Mouse (Mus musculus) cerebellum, adult 8-10 months (tissue): ENCODE data around the gene 4933415F23Rik.
A peak's percentile ranks its signal among the peaks of the same experiment; 100 is the strongest.

Experiments used
- DNase-seq: peaks from one replicate; pipeline ENCODE4 v3.0.0; 2022

Gene 4933415F23Rik

GRCm38 (mm10) chr1:23102021-23102420, at the start of gene 4933415F23Rik:
4933415F23Rik (minus strand) TSS chr1:23102253.
- DNase-seq = no peak

DNA sequence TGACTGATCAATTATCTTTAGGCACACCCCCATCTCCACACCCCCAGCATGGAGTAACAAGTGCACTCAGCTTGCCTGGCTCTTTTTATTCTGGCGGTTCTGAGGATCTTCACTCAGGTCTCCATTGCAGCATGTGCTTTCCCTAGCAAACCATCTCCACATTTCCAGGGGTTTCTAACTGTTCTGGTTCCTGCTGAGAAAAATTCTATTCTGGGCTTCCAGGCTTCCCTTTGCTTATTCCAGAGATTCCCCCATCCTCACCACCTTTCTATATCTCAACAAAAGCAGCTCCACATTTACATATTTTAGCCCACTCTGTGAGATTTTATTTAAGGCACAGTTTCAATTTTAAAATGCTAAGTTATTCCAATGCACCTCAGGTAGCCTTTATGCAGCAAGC, 49.7 kb upstream of the 4933415F23Rik start:
- DNase-seq = no peak

- DNase-seq = no peak
Measured at GRCm38 (mm10) chr1:23146198-23146873, 44.3 kb upstream of the 4933415F23Rik start.

DNA sequence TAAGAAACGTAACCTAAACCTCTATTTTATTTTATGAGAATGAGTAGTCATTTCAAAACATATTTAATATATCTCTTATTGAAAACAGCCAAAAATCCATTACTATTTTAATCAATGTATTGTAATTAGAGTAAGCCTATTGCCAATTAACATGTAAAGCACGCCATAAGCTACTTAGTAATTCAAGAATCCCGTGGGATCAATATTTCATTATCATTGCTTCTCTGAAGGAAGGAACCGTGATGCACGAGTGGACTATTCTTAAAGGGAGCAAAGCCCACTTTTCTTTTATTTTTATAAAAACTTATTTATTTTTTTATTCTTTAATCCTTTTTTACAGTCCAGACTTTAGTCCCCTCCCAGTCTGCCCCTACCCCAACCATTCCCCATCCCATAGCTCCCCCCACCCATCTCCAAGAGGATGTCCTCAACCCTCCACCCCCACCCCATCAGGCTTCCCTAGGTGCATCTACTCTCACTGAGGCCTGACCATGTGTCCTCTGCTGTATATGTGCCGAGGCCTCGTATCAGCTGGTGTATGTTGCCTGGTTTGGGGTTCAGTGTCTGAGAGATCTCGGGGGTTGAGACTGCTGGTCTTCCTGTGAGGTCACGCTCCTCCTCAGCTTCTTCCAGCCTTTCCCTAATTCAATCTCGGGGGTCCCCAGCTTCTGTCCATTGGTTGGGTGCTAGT, 39.2 kb upstream of the 4933415F23Rik start:
- DNase-seq = no peak

GRCm38 (mm10) chr1:23140530-23140929, 38.5 kb upstream of the 4933415F23Rik start:
- peak; percentile 74 for DNase-seq

DNA sequence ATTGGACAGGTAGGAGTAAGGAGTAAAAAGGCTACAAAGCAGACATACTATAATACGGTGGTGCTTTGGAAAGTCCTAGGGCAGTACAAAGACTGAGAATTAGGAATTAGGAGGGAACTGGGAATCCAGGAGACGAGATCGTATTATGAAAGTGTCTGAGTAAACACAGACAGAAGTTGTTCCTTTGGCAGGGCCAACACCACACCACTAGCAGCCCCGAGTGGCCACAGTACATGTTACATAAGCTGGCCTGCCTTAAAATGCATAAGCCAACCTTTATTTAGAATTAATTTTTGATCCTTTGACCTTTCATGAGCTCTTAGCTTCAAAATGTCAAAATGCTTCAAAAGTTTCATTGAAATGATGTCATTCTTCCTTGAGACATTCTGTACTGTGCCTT, 18.8 kb upstream of the 4933415F23Rik start:
- no peak for DNase-seq

- DNase-seq = no peak
Measured at GRCm38 (mm10) chr1:23119406-23119805, 17.4 kb upstream of the 4933415F23Rik start.

GRCm38 (mm10) chr1:23117423-23117822, 15.4 kb upstream of the 4933415F23Rik start:
- no peak for DNase-seq

GRCm38 (mm10) chr1:23109191-23109590, 7.1 kb upstream of the 4933415F23Rik start:
- no peak for DNase-seq

DNA sequence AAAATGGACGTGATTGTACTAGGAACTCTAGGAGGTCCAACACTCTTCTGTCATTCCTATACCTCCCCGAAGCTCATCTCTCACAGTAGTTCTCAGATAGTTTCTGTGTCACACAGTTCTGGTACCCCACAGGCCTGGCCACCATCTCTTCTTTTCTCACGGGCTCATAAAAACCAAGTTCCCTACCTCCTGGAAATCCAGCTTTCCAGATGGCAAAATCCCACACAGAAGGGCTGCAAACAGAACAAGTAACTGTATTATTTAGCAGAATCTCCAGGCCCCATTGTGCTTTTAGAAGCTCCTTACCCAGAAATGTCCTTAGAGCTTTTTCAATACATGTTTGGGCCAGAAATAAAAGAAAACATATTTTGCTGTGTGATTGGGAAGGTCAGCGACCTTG, 828 bp upstream of the 4933415F23Rik start:
- DNase-seq = no peak

- peak; percentile 40 for DNase-seq
Measured at GRCm38 (mm10) chr1:23099791-23100190, 2.3 kb downstream of the 4933415F23Rik start.

- DNase-seq = no peak
Measured at GRCm38 (mm10) chr1:23098451-23098850, 3.6 kb downstream of the 4933415F23Rik start.

DNA sequence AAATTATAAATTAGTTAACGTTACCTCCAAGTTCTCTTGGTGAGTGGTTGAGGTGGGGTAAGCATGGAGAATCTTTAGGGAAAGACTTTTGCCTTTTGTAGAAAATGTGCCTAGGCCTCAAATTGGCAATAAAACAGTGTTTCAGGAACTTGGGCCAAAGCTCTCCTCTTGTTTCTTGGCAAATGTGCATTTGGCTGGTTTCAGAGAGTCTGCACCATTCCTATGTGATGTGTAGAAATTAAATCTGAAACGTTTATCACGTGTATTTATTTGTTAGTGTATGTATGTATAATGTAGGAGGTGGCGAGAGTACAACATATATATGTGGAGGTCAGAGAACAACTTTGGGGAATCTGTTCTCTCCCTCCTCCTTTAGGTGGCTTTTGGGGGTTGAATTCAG, 4.1 kb downstream of the 4933415F23Rik start:
- peak; percentile 43 for DNase-seq

GRCm38 (mm10) chr1:23067715-23068114, 34.3 kb downstream of the 4933415F23Rik start:
- no peak for DNase-seq

GRCm38 (mm10) chr1:23064717-23065475, 37.2 kb downstream of the 4933415F23Rik start:
- no peak for DNase-seq

DNA sequence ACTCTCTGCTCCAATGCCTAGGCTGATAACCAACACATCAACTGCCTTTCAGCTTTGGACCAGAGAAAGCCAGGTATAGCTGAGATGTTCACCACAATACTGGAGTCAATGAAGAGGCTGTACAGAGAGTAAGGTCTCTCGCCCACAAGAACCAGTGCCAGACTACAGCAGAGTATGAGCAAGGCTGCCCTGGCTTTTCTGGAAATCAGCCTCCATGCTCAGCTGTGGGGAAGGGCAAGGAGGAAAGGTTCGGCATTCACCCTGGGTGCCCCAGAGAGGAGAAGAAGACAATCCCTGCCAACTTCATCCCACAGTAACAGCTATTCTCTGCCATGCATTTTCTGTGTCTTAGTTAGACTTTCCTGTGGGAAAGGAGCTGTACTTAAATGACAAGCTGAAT, 38.1 kb downstream of the 4933415F23Rik start:
- no peak for DNase-seq

DNA sequence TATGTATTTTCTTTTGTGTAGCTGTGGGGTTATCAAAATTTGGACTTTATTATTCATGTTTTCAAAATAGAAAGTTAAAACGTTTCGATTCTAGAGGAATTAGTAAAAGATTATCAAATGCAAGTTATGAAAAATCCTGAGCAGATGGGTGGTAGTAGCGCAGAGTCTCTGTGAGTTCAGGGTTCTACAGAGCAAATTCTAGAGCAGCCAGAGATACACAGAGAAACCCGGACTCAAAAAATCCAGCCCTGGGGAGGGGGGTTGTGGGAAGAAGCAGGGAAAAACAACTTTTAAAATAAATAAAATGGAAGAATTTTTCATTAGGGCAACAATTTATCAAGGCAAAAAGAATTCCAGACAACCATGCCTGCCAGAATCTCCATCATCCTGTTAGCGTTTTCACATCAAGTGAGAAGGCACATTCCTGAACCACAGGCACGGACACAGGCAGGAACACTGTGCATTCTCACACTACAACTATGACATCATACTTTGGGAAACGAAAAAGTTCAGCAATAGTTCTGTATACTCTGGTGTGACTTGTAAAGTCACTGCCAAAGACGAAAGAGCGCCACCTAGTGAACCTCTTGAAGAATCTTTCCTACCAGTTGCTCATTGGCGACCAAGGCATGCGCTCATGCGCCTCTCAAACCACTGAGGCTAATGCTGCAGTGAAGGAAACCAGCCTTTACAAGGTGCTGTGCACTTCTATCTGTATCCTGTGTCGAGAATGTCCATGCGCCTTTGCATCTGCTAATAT, 40.3 kb downstream of the 4933415F23Rik start:
- DNase-seq = peak; percentile 51

DNA sequence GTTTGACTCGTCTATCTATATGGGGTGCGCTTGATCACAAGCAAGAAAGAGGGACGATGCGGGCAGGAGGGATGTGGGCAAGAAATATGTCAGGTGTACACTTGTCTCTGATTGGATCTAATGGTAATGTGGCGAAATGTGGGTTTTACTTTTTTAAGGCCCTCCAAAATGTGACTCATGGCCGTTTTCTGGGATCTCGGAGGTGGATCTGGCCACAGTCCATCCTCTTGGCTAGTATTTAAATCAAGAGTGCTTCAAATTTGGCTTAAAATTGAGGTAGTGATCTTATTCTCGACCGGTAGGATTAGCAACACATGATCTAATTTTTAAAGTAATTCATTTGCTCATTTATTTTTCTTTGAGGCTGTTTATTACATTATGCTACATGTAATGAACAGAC, 42.0 kb downstream of the 4933415F23Rik start:
- peak; percentile 36 for DNase-seq
